Mouse (Mus musculus) testis, postnatal 10 days (tissue): ENCODE data around the gene Fam234b.

Experiments
- DNase-seq: peaks from one replicate; pipeline ENCODE4 v3.0.0; 2021; ENCODE audit warnings: low spot score

Gene Fam234b

DNA sequence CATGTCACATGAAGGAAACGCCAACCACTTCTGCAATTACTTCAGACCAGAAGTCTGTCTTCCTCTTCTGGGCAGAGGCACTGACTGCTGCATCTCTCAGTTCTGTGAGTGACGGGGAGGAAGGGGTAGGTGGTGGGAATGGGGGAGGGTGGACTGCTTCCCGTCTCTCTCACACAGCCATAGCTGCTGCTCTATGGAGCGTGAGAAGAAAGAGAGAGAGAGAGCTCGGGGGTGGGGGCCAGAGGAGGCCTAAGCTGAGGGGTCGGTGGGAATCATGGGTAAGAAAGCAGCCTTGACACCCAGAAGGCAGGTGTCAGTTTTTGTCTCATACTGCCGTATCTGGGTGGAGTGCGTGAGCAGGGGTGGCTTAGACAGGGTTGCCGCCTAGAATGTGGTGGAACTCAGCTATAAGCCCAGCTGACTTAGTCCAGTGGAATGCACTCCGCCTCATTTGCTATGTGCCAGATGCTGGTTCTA is 30.7 kb downstream of the Fam234b start:
- DNase-seq: no peak

DNA sequence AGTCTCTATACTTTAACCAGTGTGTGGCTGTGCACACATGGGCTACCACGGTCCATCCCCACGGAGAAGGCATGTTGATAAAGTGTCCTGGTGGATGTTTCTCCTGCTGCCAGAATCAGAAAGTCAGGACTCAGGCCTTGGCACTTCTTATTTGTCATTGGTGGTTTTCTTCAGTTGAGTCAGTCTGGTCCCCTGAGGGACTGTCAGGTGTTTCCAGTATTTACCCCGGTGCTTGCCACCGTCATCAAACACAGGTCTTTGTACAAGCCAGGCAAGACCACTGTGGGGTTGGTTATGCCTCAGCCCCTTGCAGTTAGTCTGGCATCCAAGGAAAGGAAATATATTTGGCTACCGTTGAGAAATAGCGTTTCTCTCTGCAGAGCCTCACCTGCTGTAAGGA is 32.8 kb downstream of the Fam234b start:
- no peak for DNase-seq

DNA sequence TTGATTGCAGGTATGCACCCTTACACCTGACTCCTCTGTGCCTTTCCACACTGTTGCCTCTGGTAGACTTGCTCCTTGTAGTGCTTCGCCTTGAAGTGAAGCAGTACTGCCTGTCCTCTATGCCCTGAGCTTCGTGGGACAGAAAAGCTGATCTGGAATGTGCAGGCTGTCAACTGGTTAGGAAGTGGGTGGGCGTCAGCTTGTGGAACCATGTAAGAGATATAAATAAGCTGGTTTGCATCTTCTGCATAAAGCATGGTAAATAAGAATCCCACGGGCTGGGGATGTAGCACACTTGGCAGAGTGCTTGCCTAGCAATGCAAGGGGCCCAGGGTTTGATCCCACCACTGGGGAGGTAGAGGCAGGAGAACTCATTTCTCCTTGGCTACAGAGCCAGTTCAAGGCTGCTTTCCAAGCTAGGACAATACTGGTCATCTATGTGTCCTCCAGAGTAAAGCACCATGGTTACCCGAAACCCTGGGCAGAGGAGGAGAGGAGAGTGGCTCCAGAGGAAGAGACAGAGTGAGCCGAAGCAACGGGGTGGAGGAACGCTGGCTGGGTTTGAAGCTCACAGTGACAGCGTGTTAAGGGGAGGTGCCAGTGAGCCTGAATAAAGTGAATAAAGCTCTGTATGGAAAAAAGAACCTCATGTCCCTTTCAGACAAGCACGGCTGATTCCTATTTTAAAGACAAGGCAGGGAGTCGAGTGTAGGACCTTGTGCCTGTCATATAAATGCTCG is 34.8 kb downstream of the Fam234b start:
- DNase-seq: no peak

DNA sequence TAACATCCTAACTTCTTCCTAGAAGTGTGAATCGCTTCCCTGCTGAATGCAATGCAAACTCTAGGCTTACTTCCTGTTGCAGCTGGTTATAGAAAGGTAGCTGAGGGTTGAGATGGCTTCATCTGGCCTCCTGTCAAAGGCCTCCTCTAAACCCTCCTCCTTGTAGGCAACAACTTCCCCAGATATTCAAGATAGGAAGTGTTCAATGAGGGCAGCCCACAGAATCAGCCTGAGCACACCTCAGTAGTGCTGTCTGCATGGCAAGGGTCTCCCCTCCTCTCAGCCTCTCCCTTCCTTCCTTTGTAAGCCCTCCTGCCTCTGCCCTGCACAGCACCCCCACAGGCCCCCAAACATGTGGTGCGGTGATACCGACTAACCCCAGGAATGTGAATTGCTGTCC is 38.0 kb downstream of the Fam234b start:
- no peak for DNase-seq

DNA sequence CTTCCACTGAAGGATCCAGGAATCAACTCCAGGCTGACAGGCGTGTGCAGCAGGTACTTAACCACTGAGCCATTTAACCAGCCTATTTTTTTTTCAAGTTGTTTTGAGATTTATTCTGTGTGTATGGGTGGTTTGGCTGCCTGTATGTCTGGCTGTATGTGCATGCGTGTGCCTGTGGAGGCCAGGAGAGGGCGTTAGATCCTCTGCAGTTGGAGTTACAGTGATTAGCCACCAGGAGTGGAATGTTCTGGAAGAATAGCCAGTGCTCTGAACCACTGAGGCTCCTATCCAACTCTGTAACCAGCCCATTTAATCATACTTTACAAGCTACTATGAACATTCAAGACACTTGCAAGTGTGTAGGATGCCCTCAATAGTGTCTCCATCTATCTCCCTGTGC is 38.8 kb downstream of the Fam234b start:
- no peak for DNase-seq

DNA sequence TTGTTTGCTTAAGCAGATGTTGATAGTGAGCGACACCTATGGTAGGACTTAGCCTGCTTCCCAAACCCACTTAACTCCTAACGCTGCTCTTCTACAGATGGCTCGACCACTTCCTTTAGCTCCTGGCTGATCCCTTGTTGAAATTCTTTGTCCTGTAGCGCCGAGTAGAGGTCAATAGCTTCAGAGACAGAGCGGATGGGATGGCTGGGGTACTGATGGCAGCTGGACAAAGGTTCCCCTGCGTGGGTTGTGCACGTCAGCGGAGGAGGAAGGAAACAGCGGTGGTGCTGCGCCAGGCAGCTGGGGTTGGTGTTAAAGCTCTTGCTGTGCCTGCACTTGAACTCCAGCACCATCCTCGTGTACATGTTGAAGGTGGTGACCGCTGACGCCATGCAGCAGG is 39.5 kb downstream of the Fam234b start:
- DNase-seq: no peak

DNA sequence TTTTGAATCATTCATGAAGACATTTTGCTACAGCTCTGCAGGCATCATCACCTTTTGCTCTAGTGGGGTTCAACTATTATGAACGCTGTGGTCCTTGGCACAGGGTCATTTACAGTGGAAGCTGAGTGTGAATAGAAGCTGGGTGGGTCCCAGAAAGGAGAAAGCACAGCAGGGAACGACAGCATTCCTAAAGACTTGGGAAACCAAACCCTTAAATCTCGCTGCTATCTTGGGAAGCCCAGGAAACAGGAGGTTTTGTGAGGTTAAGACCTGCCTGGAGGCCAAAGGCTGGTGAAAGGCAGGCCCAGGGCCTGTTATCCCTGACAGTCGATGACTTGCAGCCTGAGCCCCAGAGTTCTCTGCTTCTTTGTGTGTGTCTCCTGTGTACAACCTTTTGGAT is 40.4 kb downstream of the Fam234b start:
- no peak for DNase-seq

DNA sequence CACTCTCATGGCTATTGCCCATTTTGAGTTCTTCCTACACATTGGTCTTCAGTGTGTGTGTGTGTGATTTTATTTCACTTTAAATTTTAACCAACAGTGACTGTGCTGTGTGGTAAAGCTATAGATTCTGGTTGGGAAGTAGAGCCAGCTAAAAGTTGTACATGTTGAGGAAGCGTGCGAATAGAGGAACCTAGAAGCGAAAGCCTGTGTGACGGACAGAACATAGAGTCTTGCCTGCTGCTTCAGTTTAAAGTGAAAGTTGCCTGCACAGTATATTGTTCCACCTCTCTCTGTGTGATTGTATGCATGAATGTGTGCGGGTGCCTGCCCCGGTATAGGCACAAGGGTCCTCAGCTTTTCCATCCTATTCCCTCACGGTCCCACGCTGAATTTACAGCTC is 42.6 kb downstream of the Fam234b start:
- no peak for DNase-seq

DNA sequence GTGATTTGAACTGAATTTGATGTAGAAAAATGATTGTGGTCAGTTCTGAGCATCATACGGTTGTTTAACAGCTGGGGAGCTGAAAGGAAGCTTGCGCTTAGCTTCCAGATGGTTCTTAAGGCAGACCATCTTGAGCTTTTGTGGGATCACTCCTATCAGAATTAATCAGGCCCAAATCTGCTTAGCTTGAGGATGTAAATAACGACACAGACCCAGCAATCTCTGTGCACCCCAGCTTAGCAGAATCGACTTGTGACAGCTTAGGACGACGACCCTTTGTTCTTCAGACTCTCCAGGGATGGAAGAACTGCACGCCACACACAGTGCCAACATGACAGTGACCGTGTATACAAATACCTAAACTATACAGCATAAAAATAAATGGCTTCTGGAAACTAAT is 47.8 kb downstream of the Fam234b start:
- no peak for DNase-seq

DNA sequence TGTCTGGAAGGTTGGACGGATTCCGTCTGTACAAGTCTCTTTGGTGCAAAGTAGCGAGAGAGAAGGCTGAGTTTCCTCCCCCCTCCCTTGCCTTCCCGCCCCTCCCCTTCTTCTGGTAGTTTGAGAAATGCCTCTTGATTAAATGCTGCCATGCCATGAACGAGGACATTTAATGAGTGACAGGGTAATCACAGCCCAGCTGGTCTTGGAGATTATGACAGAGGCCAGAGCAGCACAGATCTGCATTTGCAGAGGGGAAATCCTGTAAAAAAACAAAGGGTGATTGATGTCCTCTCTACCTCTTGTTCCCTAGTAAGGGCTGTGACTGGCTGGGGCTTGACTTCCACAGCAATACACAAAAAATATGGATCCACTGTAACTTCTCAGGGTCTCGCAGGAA is 50.1 kb downstream of the Fam234b start:
- DNase-seq: no peak

DNA sequence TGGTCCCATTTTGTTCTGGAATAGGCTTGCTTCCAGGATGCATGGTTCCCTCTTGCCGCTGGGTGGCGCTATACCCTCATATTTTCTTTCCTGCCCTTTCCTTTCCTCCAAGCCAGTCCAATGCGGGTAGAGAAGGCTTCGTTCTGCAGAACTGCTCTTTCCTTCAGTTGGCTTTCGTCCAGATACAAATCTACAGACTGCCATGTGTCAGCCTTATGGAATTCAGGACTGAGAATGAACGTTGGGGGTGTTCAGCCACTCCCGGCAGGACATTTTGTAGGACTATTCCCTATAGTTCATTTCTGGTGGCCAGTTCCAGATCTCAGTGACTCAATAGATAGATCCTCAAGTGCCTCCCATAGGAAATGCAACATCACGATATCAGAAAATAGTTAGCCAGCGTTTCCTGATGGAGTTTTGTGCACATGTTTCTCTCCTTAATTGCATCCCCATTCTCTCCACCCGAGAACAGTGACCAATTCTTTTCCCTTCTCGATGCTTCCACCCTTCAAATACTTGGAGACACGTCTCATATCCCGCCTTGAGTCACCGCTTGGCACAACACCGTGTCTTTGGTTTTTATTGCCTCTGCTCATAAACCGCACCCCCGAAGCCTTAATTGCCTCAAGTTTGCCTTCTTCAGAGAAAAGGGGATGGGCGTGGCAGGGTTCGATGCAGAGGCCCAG is 52.2 kb downstream of the Fam234b start:
- DNase-seq: peak; percentile 80

DNA sequence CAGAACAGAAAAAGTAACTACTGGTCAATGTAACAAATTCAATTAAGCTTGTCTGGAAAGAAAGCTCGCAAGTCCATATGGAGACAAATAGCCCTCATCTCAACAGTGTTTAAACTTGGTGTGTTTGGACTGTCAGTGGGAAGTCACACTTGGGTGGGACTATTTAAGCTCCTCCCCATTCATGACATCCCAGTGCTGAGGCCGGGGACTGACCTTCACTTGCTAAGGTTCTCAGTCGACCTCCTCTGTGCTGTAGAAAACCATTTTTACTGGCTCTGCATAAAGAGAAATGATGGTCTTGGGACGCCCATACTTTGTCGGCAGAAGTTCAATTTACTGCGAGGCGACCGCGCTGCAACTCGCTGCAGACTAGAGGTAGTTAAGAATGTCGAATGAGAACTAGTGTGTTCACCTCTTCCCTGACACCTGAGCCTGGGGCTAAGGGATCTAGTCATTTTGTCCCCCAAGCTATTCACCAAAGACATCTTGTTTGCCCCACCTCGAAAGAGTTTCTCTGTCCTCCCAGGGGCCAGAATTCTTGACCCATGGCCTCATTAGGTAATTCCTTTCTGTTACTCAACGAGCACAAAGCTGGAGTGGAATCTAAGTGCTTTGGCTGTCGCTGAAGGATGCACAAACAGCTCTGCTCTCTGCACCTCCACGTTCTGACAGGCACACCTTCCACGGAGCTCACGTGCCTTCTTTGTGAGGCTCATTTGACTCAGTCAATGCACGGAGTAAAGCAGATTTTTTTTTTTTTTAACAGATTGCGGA is 53.3 kb downstream of the Fam234b start:
- no peak for DNase-seq

DNA sequence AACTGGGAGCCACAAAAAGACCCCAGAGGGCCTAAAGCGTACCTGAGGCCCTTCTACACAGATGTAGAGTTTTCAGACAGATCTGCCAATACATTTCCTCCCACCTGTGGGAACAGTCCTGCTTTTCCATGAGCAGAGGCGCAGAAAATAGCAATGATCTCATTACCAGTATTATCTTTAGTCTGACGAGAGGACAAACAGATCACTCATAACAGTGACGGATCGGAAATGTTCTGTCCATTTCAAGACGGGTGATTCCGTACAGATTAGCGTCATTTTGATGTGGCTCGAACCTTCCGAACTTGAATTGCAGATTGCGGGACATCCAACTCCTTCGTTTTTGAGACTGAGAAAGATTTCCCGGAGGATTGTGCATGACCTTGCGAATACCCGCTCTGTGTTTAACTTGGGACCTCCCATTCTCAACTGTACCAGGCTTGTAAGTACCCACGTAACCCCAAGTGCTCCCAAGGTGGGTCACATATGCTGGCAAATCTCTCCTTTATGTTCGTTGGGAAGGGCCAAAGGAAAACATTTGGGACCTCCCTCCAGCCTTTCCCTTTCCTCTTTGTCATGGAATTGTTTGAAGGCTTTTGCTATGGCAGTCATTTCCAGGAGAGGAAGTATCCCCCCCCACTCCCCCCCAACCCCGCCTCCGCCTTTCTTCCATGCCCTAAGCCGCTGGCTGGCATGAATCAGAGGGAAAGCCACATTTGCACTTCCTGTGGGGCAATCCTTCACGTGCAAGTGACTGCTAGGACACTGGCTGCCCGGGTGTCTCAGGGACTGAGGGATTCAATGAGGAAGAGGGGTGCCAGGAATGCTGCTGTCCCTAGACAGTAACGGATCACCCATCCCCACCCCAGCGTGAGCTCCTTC is 54.3 kb downstream of the Fam234b start:
- DNase-seq: no peak

DNA sequence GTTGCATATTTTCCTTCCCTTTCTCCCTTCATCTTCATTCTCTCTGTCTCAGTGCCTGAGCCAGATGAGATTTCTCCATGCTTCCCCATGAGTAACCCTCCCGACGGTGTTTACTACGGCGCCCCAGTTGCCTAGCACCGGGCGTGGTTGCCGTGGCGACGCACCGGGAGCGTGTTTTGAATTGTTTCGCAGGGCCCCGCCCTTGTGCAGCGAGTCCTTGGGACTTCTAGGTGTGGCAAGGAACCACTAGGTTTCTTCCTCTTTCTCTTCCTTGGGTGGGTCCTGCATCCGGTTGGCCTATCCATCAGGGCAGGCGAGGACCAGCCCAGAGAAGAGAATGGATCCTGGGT is 54.9 kb downstream of the Fam234b start:
- DNase-seq: peak; percentile 82

DNA sequence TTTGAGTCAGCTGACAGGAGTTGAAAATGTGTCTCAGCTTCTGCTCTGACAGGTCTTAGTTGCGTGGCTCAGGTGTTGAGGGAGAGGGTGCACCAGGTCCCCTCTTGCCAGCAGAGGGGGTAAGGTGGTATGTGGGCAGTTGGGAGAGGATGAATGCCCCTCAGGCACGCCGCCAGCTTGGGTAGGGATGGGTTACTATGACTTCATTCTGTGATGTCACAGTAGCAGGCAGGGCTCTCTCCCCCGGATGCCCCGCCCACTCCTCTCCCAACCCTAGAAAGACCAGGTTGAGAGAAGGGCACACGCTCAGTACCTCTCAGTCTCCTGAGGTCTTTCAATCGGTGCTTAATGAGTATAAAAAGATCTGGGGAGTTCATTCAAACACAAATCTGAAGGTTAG is 56.4 kb downstream of the Fam234b start, which contains the start of gene Gsg1:
Gsg1 (minus strand) TSS at position 199 of the 400 bp plus-strand sequence.
- DNase-seq: peak; percentile 55

DNA sequence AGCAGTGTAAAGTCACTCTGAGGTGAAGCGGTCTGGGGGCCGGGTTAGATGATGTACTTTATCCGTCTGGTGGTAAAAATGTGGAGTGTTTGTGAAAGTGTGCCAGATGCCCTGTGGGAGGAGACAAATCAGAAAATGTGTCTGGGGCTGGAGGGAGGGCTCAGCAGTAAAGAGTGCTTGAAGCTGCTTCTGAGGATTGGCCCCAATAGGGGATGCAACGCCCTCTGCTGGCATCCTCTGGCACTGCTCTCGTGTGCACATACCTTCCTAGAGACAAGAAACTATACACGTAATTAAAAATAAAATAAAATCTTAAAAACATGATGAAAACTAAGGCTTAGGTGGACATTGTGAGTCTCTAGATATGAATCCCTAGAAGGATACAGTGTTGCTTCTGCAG is 62.7 kb downstream of the Fam234b start:
- DNase-seq: no peak

DNA sequence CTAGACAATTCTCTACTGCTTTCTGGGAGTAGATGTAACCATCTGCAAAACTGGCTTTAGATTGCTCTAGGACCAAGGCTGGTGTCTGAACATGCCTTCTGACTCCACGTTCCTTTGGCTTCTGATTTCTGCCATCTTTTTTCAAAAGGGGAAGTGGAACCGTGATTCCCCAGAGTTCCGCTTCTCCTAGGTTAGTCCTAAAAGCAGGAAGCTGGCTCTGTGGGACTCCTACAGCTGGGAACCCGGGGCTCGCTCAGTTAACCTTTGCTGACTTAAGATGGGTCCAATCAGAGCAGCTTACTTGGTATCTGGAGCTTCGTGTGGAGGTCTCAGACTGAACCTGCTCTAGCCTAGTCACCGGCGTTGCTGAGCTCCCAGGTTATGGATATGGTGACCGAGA is 63.3 kb downstream of the Fam234b start:
- DNase-seq: no peak

DNA sequence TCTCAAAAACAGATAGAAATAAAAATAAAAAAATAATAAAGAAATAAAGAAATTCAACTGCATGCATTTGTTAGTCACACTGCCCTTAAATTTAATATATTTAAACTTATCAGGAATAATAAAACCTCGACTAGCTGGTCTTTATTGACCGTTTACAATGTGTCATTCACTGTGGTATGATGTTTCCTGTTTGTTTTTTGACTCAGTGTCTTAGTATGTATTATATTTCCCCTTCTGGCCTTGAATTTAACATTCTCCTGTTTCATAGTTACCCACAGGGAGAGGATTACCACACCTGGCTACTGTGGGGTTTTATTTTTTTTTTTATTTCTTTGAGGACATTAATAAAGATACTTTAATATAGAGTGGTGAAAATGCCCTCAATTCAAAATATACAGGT is 64.8 kb downstream of the Fam234b start:
- DNase-seq: no peak

DNA sequence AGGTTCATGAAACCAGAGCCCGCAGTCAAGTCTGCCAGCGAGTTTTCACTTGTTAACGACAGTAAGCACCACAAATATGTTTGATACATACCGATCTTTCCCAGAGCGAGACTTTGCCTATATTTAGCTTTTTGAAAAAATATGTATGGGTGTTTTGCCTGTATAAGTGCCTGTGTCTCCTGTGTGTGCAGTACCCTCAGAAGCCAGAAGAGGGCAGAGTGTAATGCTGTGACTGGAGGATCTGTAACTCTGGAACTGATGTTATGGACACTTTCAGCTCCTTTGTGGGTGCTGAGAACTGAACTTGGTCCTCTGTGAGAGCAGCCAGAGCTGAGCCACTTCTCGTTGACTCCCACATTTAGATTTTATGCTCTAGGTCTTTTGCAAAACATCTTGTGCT is 66.4 kb downstream of the Fam234b start:
- no peak for DNase-seq

DNA sequence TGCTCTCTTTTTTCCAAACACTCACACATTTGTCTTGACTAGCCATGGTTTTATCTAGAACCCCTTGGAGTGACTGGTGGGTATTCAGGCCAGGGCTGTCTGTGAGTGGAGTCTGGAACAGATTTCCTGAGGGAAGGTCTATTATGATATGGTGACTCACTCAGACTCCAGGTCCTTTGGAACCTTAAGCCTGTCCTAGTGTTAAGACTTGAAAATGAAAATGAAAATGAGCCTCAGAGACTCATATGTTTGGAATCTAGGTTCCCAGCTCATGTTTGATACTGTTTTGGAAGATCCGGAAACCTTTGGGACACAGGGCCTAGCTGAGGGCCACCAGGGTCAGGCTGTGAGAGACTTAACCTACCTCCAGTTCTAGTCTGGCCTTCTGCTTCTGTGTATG is 68.3 kb downstream of the Fam234b start:
- no peak for DNase-seq

DNA sequence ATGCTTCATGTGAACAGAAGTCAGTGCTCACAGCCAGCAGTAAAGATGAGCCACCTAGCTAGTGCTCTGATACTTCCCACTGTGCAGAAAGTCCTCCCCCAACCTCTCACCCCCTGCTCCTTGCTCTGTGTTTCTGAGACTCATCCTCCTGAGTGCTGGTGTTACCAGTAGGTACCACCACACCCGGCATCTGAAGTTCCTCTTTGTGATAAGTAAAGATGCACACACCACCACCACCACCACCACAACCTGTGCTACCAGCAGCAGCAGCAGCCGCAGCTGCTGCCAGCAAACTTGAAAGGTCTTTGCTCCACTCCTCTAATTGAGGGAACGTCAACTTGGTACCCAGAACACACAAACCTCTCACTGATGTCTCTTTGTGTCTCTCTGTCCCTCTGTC is 69.4 kb downstream of the Fam234b start:
- no peak for DNase-seq

DNA sequence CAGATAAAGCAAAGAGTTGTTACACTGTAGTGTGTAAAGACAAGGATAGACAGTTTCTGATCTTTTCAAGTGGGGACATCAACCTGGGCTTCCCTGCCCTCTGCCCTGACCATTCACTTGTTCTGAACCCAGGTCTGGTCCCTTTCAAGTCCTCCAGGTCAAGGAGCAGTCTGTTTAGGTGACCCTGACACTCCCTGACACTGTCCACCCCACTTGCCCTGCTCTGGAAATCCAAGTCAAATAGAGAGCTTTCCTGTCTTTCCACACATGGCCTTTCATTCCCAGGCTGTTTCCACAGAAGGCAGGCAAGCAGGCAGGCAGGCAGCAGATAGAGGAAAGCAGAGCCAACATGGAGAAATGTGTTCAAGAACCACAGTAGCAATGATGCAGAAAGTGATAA is 70.6 kb downstream of the Fam234b start:
- DNase-seq: no peak
